Mouse (Mus musculus) megakaryocyte-erythroid progenitor cell, adult 5-6 weeks (primary cell): ENCODE measurements at regions not wholly inside any gene's neighbourhood (a gene's known extent, or its start where the extent isn't known, plus 50 kb on each side); places are given as distances from the start of the nearest gene placed in this dataset.
A peak's percentile ranks its signal among the peaks of the same experiment; 100 is the strongest.

ENCODE experiments used
- ATAC-seq: replicated peaks from 2 replicates; pipeline ENCODE4 v1.8.0; 2016; ENCODE audit warnings: mild to moderate bottlenecking, inconsistent platforms; ENCODE audit not compliant: severe bottlenecking, poor library complexity, low FRiP score, low TSS enrichment

DNA sequence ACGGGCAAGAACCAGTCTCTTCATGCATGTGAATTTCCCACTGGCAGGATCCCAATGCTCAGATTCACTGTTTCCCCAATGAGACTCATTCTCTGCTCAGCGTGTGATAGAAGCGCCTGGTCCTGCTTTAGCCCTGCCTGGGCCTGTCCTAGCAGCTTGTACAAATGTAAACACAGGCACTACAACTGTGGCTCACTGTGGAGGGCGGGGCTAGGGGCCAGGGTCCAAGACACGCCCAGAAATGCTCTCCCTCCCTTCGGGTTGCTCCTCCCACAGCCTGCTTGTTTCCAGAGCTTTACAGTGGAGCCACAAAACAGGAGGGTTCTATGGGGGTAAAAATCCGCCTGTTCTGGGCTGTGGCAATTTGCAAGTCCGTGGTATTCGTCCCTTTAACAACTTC, 105.7 kb downstream of the Btg1 start:
- peak; percentile 87 for ATAC-seq

DNA sequence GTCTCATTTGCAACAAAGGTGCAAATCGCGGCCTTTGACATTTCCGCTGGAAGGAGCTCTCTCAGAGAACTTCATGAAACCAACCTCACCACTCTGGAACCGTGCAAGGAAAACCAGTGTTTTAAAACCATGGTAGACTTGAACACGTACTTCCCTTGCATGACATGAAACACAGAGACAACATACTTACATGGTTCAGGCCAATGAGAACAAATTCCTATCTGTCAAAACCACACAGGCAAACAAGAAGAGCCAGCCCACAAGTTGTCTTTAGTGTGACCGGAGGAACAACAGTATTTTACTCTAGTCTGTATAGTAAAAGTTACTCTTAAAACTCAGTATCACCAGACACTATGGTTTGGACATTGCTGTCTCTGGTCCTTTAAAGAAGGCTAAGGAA, 106.3 kb downstream of the Btg1 start:
- ATAC-seq: no peak

DNA sequence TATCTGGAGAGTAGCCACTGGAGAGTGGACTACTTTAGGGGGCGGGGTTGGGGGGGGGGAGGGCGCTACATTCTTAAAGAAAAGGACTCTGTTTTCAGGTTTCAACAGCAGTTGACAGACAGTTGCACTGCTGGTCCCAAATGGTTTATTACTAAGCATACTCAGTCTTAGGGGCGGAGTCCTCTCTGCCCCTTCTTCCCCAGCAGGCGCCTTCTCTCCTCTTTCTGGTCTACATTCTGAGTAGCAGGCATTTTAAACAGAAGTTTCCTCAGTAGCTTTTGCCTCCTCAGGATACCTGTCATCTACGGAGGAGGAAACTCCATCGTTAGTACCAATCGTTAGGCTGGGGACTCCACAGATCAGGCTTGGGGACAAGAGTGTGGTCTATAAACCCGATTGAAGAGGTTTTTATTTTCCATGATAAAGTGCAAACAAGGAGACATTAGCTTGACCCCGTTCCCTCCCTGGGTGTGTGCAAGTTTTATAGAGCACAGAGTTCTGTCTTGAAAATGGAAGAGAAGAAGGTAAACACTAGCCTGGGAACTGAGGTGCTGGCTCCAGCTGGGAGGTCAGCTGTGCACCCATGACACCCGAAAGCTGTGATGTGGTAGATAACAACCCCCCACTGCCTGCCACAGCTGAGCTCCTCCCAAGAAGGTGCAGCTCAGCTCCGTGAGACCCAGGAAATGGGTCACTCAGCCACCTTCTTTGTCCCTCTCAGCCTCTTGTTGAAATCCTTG, 107.8 kb downstream of the Btg1 start:
- ATAC-seq: peak; percentile 48; the same call in 1 of the 2 replicates

DNA sequence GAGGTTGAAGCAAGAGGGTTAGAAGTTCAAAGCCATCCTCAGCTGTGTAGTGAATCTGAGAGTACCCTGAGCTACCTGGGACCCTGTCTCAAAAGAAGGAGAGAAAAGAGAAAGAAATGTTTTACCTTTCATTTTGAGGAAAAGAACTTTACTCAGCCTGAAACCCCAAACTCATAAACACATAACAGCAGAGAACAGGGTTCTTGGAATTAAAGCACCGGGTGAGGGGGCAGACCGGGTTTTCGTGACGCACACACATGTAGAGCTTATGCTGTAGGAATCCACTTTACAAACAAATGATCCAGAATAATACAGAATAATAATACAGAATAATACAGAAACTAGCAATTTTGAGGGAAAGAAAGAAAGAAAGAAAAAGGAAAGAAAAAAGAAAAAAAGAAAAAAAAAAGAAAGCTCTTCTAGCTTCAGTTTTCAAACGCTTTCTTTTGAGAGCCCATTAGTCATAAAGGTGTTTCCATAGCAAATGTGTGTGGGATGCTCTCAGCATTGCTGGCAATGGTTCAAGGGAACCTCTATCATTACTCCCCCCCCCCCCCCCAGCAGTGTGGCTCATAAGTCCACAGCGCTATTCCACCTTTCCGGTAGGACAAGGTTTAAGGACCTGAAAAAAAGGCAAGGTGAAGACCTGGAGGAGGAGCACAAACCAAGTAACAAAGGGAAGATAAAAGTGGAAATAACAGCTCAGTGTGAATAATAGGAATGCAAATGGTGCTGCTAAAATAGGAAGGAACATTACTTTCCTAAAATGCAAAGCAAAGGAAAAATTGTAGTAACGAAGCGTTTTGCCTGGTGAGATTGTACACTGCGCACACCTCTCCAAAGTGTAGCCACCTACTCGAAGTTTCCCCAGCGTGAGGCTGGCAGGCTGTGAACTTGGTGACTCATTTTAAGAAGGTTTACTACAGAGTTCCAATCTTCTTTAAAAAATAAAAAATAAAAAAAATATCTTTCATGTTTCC, 110.3 kb downstream of the Btg1 start:
- ATAC-seq: no peak

GRCm38 (mm10) chr10:96733581-96733980, 116.8 kb downstream of the Btg1 start:
- ATAC-seq: no peak

DNA sequence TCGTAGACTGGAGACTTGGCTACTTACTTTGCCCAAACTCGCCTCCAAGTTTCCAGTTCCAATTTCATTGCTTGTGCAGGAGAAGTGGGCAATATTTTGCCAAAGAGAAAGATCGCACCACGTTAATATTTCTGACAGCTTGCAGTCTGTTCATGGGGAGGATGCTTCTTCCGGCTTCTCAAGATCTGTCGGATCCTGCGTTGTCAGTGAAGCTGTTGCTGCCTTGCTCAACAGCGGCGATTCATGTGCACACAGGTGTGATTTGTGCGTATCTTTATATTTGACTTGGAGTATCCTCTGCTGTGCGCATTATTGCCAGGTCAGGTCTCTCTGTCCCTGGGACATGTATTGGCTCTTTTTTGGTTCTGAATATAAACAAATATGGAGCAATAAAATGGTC, 118.3 kb downstream of the Btg1 start:
- no peak for ATAC-seq

DNA sequence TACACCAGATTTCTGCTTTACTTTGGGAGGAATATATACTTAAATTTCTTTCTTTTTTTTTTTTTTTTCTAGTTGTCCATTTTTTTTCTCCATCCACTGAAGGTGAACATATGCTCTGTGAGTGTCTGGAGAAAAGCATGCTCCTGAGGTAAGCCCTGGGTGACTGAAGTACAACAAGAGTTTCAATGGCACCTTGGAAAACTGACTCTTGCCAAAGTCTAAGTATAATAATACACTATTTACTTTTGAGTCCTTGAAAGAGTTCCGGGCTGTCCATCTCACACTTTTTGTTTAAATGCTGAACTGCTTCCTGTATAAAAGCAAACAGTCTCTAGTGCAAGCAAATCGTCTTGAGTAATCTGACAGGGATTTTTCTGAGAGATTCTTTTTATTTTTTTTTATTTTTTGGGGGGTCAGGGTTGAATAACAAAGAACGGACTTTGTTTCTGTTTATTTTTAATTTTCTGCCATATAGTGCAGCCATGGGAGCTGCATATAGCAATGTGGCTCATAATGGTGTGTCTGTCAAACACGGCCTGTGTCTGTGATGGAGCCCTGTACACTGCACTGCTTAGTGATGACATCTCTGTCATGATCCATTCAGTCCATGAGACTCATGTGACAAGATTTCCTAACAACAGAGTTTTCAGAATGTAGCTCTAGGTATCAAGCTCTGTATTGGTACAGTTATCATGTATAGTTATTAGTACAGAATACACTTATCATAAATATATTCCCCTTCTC, 119.3 kb downstream of the Btg1 start:
- no peak for ATAC-seq

DNA sequence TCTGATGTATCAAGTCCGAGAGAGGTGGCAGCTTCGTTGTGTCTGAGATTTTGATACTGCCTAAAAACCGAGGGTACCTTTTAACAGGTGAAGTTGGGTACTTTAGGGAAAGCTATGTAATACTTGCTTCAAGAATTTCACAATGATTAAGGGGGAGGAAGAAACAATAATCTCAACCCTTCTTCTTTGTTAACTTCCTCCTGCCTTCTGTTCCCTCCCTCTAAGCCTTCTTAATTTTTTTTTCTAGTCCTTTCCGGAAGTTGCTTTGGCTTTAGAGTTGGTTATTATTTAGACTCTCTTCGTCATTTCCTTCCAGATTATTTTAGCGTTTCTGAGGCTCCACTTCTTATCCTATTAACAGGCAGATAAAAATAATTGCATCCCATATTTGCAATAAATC, 121.2 kb downstream of the Btg1 start:
- ATAC-seq: no peak

DNA sequence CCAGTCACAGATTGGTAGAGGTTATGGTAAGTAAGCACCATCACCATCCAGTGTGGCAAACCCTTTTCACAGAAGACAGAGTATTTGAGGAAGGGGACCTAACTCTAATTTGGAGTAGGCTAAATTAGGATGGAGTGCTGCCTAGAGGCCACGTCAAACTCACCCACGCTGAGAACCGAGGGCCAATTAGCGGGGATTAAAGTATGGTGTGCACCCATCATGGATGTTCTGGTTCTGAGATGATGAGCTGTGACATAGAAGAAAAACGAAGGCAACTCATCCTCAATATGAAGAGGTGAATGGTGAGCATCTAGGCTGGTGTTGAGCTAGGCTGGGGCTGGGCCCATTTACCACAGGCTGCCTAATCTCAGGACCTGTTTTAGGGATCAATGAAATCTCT, 121.8 kb downstream of the Btg1 start:
- ATAC-seq: no peak

DNA sequence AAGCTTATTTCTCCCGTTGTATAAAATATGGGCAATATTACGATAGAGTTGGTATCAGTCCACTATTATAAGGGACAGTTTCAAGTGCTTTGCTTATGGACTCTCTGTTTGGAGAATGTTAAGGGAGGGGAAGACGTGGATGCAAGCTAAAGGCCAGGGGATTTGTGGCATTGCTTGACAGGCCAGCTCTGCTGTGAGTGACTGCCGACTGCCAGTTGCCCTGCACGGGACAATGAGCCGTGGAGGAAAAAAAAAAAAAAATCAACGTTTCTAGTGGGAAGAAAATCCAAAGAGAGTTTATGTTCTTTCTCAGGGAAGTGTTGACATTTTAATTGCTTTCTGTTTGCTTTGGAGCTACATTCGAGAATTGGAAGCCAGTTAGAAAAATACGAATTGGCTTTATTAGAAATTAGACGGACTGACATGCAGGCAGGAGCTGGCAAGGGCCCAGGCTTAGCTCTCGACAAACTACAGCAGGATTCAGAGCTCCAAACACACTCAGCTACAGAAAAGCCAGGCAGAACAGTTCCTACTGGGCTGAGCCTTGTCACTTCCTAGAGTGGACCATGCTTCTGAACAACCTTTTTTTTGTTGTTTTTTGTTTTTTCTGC, 127.5 kb downstream of the Btg1 start:
- ATAC-seq: no peak

DNA sequence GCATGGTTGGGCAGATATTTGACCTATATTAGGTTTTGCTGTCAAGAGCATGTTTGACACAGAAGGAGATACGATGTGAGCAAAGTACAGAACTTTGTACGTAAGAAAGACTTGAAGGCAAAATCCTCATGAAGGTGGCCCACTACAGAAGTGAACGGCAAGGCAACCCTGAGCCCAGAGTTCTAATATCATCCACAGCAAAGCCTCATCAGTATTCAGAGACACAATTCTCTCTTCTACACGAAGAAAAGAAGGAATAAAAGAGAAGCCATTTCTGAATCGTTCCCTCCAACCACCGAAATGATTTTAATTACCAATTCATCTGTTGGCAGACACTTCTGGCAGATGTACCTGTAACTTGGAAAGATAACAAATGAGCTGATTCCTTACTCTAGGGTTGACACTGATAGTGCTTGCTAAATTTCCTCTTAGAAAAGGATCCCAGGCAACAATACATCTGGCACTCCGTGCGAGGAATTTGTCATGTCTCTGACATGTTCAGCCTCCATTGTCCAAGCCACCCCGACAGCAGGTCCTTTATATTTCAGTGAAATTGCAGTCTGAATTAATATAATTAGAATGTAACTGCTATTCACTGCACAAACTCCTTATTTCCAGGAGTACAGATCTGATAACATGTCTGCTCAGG, 130.3 kb downstream of the Btg1 start:
- ATAC-seq: no peak

GRCm38 (mm10) chr10:96750861-96751260, 134.1 kb downstream of the Btg1 start:
- ATAC-seq: no peak

- peak; percentile 81 for ATAC-seq
Measured at GRCm38 (mm10) chr10:96751580-96752264, 134.9 kb downstream of the Btg1 start.

- ATAC-seq: no peak
Measured at GRCm38 (mm10) chr10:96752531-96752930, 135.7 kb downstream of the Btg1 start.

DNA sequence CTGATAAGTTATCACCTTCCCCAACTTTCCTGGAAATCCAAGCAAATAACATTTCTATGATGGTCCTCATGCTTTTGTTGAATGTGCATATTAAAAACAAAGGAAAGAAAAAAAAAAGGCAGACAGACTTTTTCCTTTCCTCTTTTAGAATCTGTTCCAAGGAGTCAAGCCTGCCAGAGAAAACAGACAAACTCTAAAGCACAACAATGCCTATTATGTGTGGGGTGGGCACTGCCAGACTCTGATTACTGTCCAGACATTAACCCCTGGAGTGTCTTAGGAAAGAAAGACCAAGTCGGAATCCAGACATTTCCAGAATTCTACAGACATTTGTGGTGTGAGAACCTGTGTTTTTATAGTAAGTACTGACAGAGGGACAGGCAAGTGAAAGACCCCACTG, 136.7 kb downstream of the Btg1 start:
- ATAC-seq: no peak

DNA sequence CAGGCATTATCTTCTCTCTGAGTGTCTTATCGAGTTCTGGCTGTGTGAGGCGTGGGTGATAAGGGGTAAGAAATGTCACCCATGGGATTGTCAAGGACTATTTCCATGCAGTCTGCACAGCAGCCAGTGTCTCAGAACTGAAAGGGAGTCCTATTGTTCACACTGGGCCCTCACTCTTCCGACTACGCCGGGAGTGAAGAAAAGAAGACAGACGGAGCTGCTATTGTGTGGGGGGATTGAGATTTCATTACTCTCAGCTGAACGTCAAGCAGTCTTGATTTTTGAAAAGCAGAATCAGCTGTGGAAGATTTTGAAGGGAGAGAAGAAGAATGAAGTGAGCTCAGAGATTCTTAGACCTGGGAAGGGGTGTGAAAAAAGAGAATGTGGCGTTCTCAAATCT, 138.9 kb downstream of the Btg1 start:
- ATAC-seq: no peak

GRCm38 (mm10) chr10:96756355-96757084, 139.7 kb downstream of the Btg1 start:
- ATAC-seq: no peak

DNA sequence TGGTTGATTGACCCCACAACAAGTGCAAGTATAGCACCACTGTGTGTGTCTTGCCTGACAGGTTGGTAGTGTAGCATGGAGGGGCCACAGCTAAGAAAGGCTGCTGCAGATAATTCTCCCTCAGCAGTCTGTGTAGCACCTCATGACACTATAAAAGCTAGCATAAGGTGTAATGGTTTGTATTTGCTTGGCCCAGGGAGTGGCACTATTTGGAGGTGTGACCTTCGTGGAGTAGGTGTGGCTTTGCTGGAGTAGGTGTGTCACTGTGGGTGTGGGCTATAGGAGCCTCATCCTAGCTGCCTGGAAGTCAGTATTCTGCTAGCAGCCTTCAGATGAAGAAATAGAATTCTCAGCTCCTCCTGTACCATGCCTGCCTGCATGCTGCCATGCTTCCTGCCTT, 140.5 kb downstream of the Btg1 start:
- no peak for ATAC-seq
